Mouse (Mus musculus): ENCODE measurements around the gene Hist2h3b.

The Hist2h3b gene

GRCm38 (mm10) chr3:96293787-96294186 lies 25.3 kb downstream of the Hist2h3b start, which contains the start of gene Fcgr1:
TSS of gene Fcgr1 (minus strand) at chr3:96293969.
- DNase-seq (ENCODE audit: low read depth, low spot score), result no peak

- no peak for DNase-seq (ENCODE audit: low read depth, low spot score)
Measured at GRCm38 (mm10) chr3:96298360-96298759, 29.9 kb downstream of the Hist2h3b start.

GRCm38 (mm10) chr3:96299562-96299961 lies 31.1 kb downstream of the Hist2h3b start:
- DNase-seq (ENCODE audit: low read depth, low spot score), result no peak

- DNase-seq (ENCODE audit: low read depth, low spot score), result no peak
Measured at GRCm38 (mm10) chr3:96300706-96301529, 32.5 kb downstream of the Hist2h3b start.

- no peak for DNase-seq (ENCODE audit: low read depth, low spot score)
Measured at GRCm38 (mm10) chr3:96302076-96302475, 33.6 kb downstream of the Hist2h3b start.

- DNase-seq (ENCODE audit: low read depth, low spot score), result no peak
Measured at GRCm38 (mm10) chr3:96306506-96306905, 38.1 kb downstream of the Hist2h3b start.

GRCm38 (mm10) chr3:96309441-96309840 lies 41.0 kb downstream of the Hist2h3b start:
- DNase-seq (ENCODE audit: low read depth, low spot score), result no peak

GRCm38 (mm10) chr3:96312341-96313098 lies 44.1 kb downstream of the Hist2h3b start:
- no peak for DNase-seq (ENCODE audit: low read depth, low spot score)

Data from retina, postnatal 7 days (tissue).